8 mouse cellular contexts compared by ENCODE assay signal in the genomic region with DNA sequence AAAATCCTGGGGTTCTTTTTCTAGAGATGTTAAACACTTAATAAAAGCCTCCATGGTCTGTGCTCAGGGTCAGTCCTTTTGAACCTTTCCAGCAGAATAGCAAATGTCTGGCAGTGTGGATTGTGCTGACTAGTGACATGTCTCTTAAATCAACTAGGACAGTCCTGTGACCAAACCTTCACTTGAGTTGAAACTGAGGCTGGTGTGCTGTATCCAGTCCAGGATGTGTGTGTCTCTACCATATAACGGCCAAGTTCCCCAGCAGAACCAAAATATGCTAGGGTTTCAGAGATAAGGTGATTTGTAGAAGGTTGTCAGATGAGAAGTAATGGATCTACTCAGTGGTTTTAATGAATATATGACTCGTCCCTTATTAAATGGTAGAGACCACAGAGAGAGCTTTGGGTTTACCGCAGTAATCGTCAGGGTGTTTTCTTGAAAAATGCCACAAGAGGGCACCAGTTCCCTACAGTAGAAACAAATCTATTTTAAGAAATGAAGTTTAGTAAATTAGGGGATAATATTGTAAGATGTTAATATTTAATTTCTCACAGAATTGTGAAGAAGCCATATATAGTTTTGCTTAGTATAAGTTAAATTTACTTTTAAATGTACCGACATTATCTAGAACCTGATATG. TPM values are rescaled to one million over a fixed set of nuclear protein-coding genes. Genes with fewer than 3 reads are reported as not detected.
DNase-seq lines count a peak whose midpoint lies in the region; TF ChIP-seq lines count a peak whose summit lies in the region.

No protein-coding gene starts in this region.

- no peak overlapping the region for H3K27ac ChIP-seq in cerebellum, adult 2 months (ENCODE audit: insufficient read depth, low read length)

- no peaks in the 10 kb centered on the region for H3K4me1 ChIP-seq in cerebellum, adult 2 months (ENCODE audit: control insufficient read depth, insufficient read depth, low read length)
- no peaks in the 10 kb centered on the region for H3K4me1 ChIP-seq in E14TG2a.4 (replicated peaks; ENCODE audit: low read depth, low read length)

- DNase-seq in cerebellum, adult 2 months, result peak in 1 of 2 experiments; percentile 14
- no peak for DNase-seq in cerebellum, postnatal 4 days (ENCODE audit: low spot score in 2 of 2)
- peak; percentile 10 to 55 for DNase-seq in layer of hippocampus, postnatal 14 days (ENCODE audit: low spot score in 2 of 2)
- DNase-seq in layer of hippocampus, postnatal 25 days (ENCODE audit: extremely low spot score in 1 of 2, low spot score in 1 of 2), result no peak
- DNase-seq in forelimb bud, embryonic 11.5 days (ENCODE audit: low read depth, low spot score), result peak; percentile 28
- DNase-seq in retina, embryonic 14.5 days (ENCODE audit: low spot score), result peak; percentile 75
- no peak for DNase-seq in ovary, adult 18-20 months (ENCODE audit: low spot score)

- no peak overlapping the region for H3K4me3 ChIP-seq in cerebellum, adult 2 months (replicated peaks; ENCODE audit: insufficient read depth, low read depth, low read length)
- no peak overlapping the region for H3K4me3 ChIP-seq in E14TG2a.4 (replicated peaks; ENCODE audit: low read length)

- peak; percentile 37; the same call in 1 of the 2 replicates for TF ChIP-seq CTCF in cerebellum, adult 2 months (IDR thresholded peaks at IDR 0.05; ENCODE audit: borderline replicate concordance, insufficient read depth, low read depth, low read length)
- TF ChIP-seq CTCF in E14TG2a.4 (conservative IDR thresholded peaks at IDR 0.05; ENCODE audit: low read length), result peak; percentile 47

- TF ChIP-seq POLR2A in cerebellum, adult 2 months (IDR thresholded peaks at IDR 0.05; ENCODE audit: borderline replicate concordance, insufficient read depth, low read length), result no peak

- H3K36me3 ChIP-seq in E14TG2a.4 (ENCODE audit: insufficient read depth, low read length), result peaks cover 73% of the 10 kb centered on the region

- no peaks in the 10 kb centered on the region for H3K27me3 ChIP-seq in cerebellum, adult 2 months (ENCODE audit: control insufficient read depth, insufficient read depth, low read length)
- H3K27me3 ChIP-seq in E14TG2a.4 (ENCODE audit: insufficient read depth, low read length), result no peaks in the 10 kb centered on the region

- WGBS in cerebellum, adult 2 months, result 52% methylated on average over 5 of the region's 5 CpGs

- H3K9me3 ChIP-seq in E14TG2a.4 (ENCODE audit: low read length), result no peaks in the 10 kb centered on the region

RNA-seq across cellular contexts. Expression of a gene that starts 15.5 kb away (rescaled TPM):
- polyA plus RNA-seq in cerebellum, adult 2 months (2012; rRNA removed), result 12.2 and 12.5 TPM in 2 replicates
- 10 to 100 TPM; 12.5 to 12.8 TPM for total RNA-seq in layer of hippocampus, postnatal 14 days (2021)
- 10 to 100 TPM; 14.0 to 14.7 TPM for total RNA-seq in layer of hippocampus, postnatal 25 days (2021)

RNA-seq across cellular contexts. Expression of a gene that starts 44.4 kb away (rescaled TPM):
- polyA plus RNA-seq in cerebellum, adult 2 months (2012; rRNA removed), result 53.2 and 56.3 TPM in 2 replicates
- 10 to 100 TPM; 28.5 to 32.6 TPM for total RNA-seq in layer of hippocampus, postnatal 14 days (2021)
- total RNA-seq in layer of hippocampus, postnatal 25 days (2021), result 10 to 100 TPM; 30.7 to 33.0 TPM

RNA-seq across cellular contexts. Expression of a gene that starts 44.4 kb away (rescaled TPM):
- 0.21 and 0.29 TPM in 2 replicates for polyA plus RNA-seq in cerebellum, adult 2 months (2012; rRNA removed)
- under 1 TPM; 0.21 to 0.25 TPM for total RNA-seq in layer of hippocampus, postnatal 14 days (2021)
- total RNA-seq in layer of hippocampus, postnatal 25 days (2021), result under 1 TPM; 0.16 to 0.22 TPM

Comparison
In these comparisons a context has a peak if more than half of its experiments do, and no peak if none do; other contexts are left out.
1. DNase-seq: peak in layer of hippocampus, postnatal 14 days (2 of 2), forelimb bud, embryonic 11.5 days (single experiment) and retina, embryonic 14.5 days (single experiment); none in cerebellum, postnatal 4 days (0 of 2), layer of hippocampus, postnatal 25 days (0 of 2) and ovary, adult 18-20 months (single experiment).